Mouse (Mus musculus): ENCODE results near the gene Tk2. TPM values are rescaled to one million over a fixed set of nuclear protein-coding genes. Genes with fewer than 3 reads are reported as not detected.

Gene Tk2
- total and polyA plus RNA-seq, 3 experiments = 6.1 to 9.8 (median 8.7) TPM

GRCm38 (mm10) chr8:104205292-104205691 lies 43.1 kb downstream of the Tk2 start:
- no peak for DNase-seq
- Histone ChIP-seq H3K36me3 (ENCODE audit: control insufficient read depth, insufficient read depth, low read length) (no peaks in the 10 kb centered on the region), H3K79me2 (replicated peaks; ENCODE audit: control insufficient read depth, insufficient read depth, low read length) (no peaks in the 10 kb centered on the region), H3K4me1 (ENCODE audit: control insufficient read depth, insufficient read depth, low read length) (no peaks in the 10 kb centered on the region), H3K27ac (no peak overlapping the region), H3K4me3 (no peak overlapping the region), H3K9ac (ENCODE audit: low read depth, low read length) (no peak overlapping the region), H3K27me3 (ENCODE audit: control insufficient read depth, insufficient read depth, low read length) (no peaks in the 10 kb centered on the region)
- TF ChIP-seq CTCF (IDR thresholded peaks at IDR 0.05) (no peak), POLR2A (IDR thresholded peaks at IDR 0.05; ENCODE audit: insufficient read depth, low read depth, low read length) (no peak), EP300 (IDR thresholded peaks at IDR 0.05; ENCODE audit: insufficient read depth, low read depth, low read length) (no peak)
- WGBS = 64% methylated on average over 3 of the region's 3 CpGs
- intact Hi-C loops (cut with DNase I) = no loop called here

- Histone ChIP-seq H3K36me3 (ENCODE audit: control insufficient read depth, insufficient read depth, low read length) (no peaks in the 10 kb centered on the region), H3K27ac (no peak overlapping the region), H3K4me1 (ENCODE audit: control insufficient read depth, insufficient read depth, low read length) (no peaks in the 10 kb centered on the region; the same call in 1 of the 2 replicates), H3K79me2 (replicated peaks; ENCODE audit: control insufficient read depth, insufficient read depth, low read length) (no peaks in the 10 kb centered on the region), H3K4me3 (no peak overlapping the region), H3K27me3 (ENCODE audit: control insufficient read depth, insufficient read depth, low read length) (no peaks in the 10 kb centered on the region), H3K9ac (ENCODE audit: low read depth, low read length) (no peak overlapping the region)
- DNase-seq = no peak
- WGBS = 90% methylated on average over 4 of the region's 4 CpGs
- no peak for TF ChIP-seq EP300 (IDR thresholded peaks at IDR 0.05; ENCODE audit: insufficient read depth, low read depth, low read length)
- no peak for TF ChIP-seq CTCF (IDR thresholded peaks at IDR 0.05)
- intact Hi-C loops (cut with DNase I) = no loop called here
Measured at GRCm38 (mm10) chr8:104202320-104202719, 46.0 kb downstream of the Tk2 start.

GRCm38 (mm10) chr8:104201622-104202021 lies 46.7 kb downstream of the Tk2 start:
- no peak overlapping the region for H3K4me3 ChIP-seq
- no peaks in the 10 kb centered on the region for H3K36me3 ChIP-seq (ENCODE audit: control insufficient read depth, insufficient read depth, low read length)
- no peaks in the 10 kb centered on the region for H3K27me3 ChIP-seq (ENCODE audit: control insufficient read depth, insufficient read depth, low read length)
- WGBS = 83% methylated on average over 3 of the region's 3 CpGs
- intact Hi-C loops (cut with DNase I) = loop anchor here (2.0 kb wide), 1 partner anchor 17 kb away; no protein-coding TSS in a partner anchor
- no peak for DNase-seq
- H3K9ac ChIP-seq (ENCODE audit: low read depth, low read length) = no peak overlapping the region
- H3K4me1 ChIP-seq (ENCODE audit: control insufficient read depth, insufficient read depth, low read length) = no peaks in the 10 kb centered on the region; the same call in 1 of the 2 replicates
- H3K27ac ChIP-seq = no peak overlapping the region
- TF ChIP-seq EP300 (IDR thresholded peaks at IDR 0.05; ENCODE audit: insufficient read depth, low read depth, low read length) (no peak), POLR2A (IDR thresholded peaks at IDR 0.05; ENCODE audit: insufficient read depth, low read depth, low read length) (no peak), CTCF (IDR thresholded peaks at IDR 0.05) (no peak)
- H3K79me2 ChIP-seq (replicated peaks; ENCODE audit: control insufficient read depth, insufficient read depth, low read length) = no peaks in the 10 kb centered on the region

- H3K9ac ChIP-seq (ENCODE audit: low read depth, low read length) = no peak overlapping the region
- 58% methylated on average over 5 of the region's 5 CpGs for WGBS
Measured at GRCm38 (mm10) chr8:104199802-104200201, 48.6 kb downstream of the Tk2 start.

GRCm38 (mm10) chr8:104191496-104191895 lies 56.9 kb downstream of the Tk2 start:
- no peak overlapping the region for H3K27ac ChIP-seq
- H3K27me3 ChIP-seq (ENCODE audit: control insufficient read depth, insufficient read depth, low read length) = no peaks in the 10 kb centered on the region
- TF ChIP-seq EP300 (IDR thresholded peaks at IDR 0.05; ENCODE audit: insufficient read depth, low read depth, low read length) (no peak), CTCF (IDR thresholded peaks at IDR 0.05) (no peak), POLR2A (IDR thresholded peaks at IDR 0.05; ENCODE audit: insufficient read depth, low read depth, low read length) (no peak)
- WGBS = 13% methylated on average over 11 of the region's 11 CpGs
- H3K4me1 ChIP-seq (ENCODE audit: control insufficient read depth, insufficient read depth, low read length) = no peaks in the 10 kb centered on the region; the same call in 1 of the 2 replicates
- no peaks in the 10 kb centered on the region for H3K36me3 ChIP-seq (ENCODE audit: control insufficient read depth, insufficient read depth, low read length)
- no peak overlapping the region for H3K9ac ChIP-seq (ENCODE audit: low read depth, low read length)
- no peaks in the 10 kb centered on the region for H3K79me2 ChIP-seq (replicated peaks; ENCODE audit: control insufficient read depth, insufficient read depth, low read length)
- no peak overlapping the region for H3K4me3 ChIP-seq
- peak; percentile 51 to 55 for DNase-seq
- intact Hi-C loops (cut with DNase I) = no loop called here

More at GRCm38 (mm10) chr8:104199802-104200201, 48.6 kb downstream of the Tk2 start:
- no peaks in the 10 kb centered on the region for H3K36me3 ChIP-seq (ENCODE audit: control insufficient read depth, insufficient read depth, low read length)
- no peak overlapping the region for H3K27ac ChIP-seq
- no peaks in the 10 kb centered on the region for H3K27me3 ChIP-seq (ENCODE audit: control insufficient read depth, insufficient read depth, low read length)
- intact Hi-C loops (cut with DNase I) = loop anchor here (2.0 kb wide), 1 partner anchor 15 kb away; no protein-coding TSS in a partner anchor
- H3K4me1 ChIP-seq (ENCODE audit: control insufficient read depth, insufficient read depth, low read length) = no peaks in the 10 kb centered on the region; the same call in 1 of the 2 replicates
- H3K4me3 ChIP-seq = no peak overlapping the region
- DNase-seq = no peak
- no peak for TF ChIP-seq POLR2A (IDR thresholded peaks at IDR 0.05; ENCODE audit: insufficient read depth, low read depth, low read length)
- TF ChIP-seq CTCF (IDR thresholded peaks at IDR 0.05) = no peak
- no peak for TF ChIP-seq EP300 (IDR thresholded peaks at IDR 0.05; ENCODE audit: insufficient read depth, low read depth, low read length)
- H3K79me2 ChIP-seq (replicated peaks; ENCODE audit: control insufficient read depth, insufficient read depth, low read length) = no peaks in the 10 kb centered on the region

GRCm38 (mm10) chr8:104190777-104191468 lies 57.4 kb downstream of the Tk2 start:
- no peaks in the 10 kb centered on the region for H3K79me2 ChIP-seq (replicated peaks; ENCODE audit: control insufficient read depth, insufficient read depth, low read length)
- no peak for TF ChIP-seq EP300 (IDR thresholded peaks at IDR 0.05; ENCODE audit: insufficient read depth, low read depth, low read length)
- DNase-seq = no peak
- no peaks in the 10 kb centered on the region for H3K36me3 ChIP-seq (ENCODE audit: control insufficient read depth, insufficient read depth, low read length)
- no peak overlapping the region for H3K4me3 ChIP-seq
- H3K4me1 ChIP-seq (ENCODE audit: control insufficient read depth, insufficient read depth, low read length) = no peaks in the 10 kb centered on the region; the same call in 1 of the 2 replicates
- 81% methylated on average over 6 of the region's 6 CpGs for WGBS
- intact Hi-C loops (cut with DNase I) = no loop called here
- H3K27me3 ChIP-seq (ENCODE audit: control insufficient read depth, insufficient read depth, low read length) = no peaks in the 10 kb centered on the region
- H3K27ac ChIP-seq = no peak overlapping the region
- no peak overlapping the region for H3K9ac ChIP-seq (ENCODE audit: low read depth, low read length)

All from heart, adult 2 months (tissue).